Mouse (Mus musculus) small intestine, adult 2 months (tissue): ENCODE measurements around the gene Galt. TPM values are rescaled to one million over a fixed set of nuclear protein-coding genes. Genes with fewer than 3 reads are reported as not detected.

ENCODE experiments used
- H3K27ac ChIP-seq: fragments of 200-500 bp; 2 replicates; pipeline ENCODE4 v1.5.1; 2012; ENCODE audit warnings: low read depth, low read length, control low read depth, inconsistent platforms; ENCODE audit not compliant: insufficient read depth
- H3K27me3 ChIP-seq: fragments of 200-500 bp; 2 replicates; pipeline ENCODE4 v1.6.1; 2012; ENCODE audit warnings: mild to moderate bottlenecking, moderate library complexity, low read length, inconsistent platforms; ENCODE audit not compliant: control insufficient read depth, insufficient read depth
- H3K36me3 ChIP-seq: fragments of 200-500 bp; 2 replicates; pipeline ENCODE4 v1.6.1; 2012; ENCODE audit warnings: mild to moderate bottlenecking, low read length, control low read depth, inconsistent platforms; ENCODE audit not compliant: control insufficient read depth, insufficient read depth
- H3K4me1 ChIP-seq: fragments of 200-500 bp; 2 replicates; pipeline ENCODE4 v1.6.1; 2012; ENCODE audit warnings: low read length, inconsistent platforms, mixed read lengths; ENCODE audit not compliant: control insufficient read depth, insufficient read depth, insufficient read length
- H3K4me3 ChIP-seq: fragments of 200-500 bp; 2 replicates; pipeline ENCODE4 v1.5.1; 2012; ENCODE audit warnings: low read depth, mild to moderate bottlenecking, control low read depth, inconsistent platforms, low read length, moderate library complexity
- CTCF ChIP-seq: fragments of 200-500 bp; IDR thresholded peaks from 2 replicates; pipeline ENCODE4 v1.5.1; 2012; ENCODE audit warnings: low read depth, mild to moderate bottlenecking, control low read depth, inconsistent platforms, low read length, moderate library complexity, mixed read lengths; ENCODE audit not compliant: insufficient replicate concordance, insufficient read length; ENCODE audit errors: extremely low read depth
- POLR2A ChIP-seq: fragments of 200-500 bp; IDR thresholded peaks from 2 replicates; pipeline ENCODE4 v1.6.1; 2012; ENCODE audit warnings: low read depth, mild to moderate bottlenecking, control low read depth, inconsistent platforms, low read length, moderate library complexity
- WGBS: fragments of 180-500 bp; shearing (Covaris S2); methylation state at CpG from one replicate; pipeline ENCODE4 v1.1.7; 2018; 5-methylcytosine and 5-hydroxymethylcytosine counted together
- polyA plus RNA-seq: library from polyadenylated mRNA; depleted of rRNA; stranded (reverse); fragments of >200 nt; gene quantifications from 2 replicates; pipeline ENCODE4 v1.2.3, GENCODE M21; 2012

The Galt gene
- polyA plus RNA-seq, 1 experiment, result 104 TPM

DNA sequence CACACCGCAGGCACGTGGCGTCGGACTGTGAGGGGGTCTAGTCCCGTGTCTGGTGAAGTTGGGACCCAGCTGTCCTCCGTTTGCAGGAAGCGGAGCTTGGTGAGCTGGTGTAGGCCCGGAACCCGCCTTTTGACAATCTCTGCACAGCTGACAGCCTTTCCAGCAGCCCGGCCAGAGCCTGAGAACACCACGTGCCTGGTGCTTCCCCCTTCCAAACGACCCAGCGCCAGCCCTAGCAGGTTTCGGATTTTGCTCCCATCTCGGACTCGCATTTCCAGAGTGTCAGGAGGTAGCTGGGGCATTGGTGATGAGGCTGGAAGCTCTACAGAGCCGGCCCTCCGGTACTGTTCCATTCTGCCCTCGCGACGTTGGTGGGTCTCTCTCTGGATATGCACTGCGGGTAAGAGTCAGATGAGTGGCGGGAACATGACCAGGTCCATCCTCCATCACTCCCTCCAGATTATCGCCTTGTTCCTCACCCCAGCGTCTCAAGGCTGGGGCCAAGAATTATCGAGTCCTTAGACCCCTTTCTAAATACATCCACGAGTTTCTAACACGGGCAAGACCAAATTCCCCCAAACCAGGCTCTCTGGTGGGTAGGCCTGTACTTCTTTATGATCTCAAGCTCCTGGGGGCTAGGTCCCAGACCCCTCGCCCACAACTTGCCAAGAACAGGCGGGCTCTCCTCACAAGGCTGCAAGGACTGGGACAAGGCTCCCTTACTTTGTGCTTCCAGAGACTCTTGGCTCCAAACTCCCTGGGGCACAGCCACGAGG is 42.4 kb upstream of the Galt start:
- TF ChIP-seq CTCF (no peak), POLR2A (no peak)
- 22% methylated on average over 31 of the region's 31 CpGs for WGBS
- peak overlapping the region; percentile 37; the same call in 1 of the 2 replicates for H3K27ac ChIP-seq

DNA sequence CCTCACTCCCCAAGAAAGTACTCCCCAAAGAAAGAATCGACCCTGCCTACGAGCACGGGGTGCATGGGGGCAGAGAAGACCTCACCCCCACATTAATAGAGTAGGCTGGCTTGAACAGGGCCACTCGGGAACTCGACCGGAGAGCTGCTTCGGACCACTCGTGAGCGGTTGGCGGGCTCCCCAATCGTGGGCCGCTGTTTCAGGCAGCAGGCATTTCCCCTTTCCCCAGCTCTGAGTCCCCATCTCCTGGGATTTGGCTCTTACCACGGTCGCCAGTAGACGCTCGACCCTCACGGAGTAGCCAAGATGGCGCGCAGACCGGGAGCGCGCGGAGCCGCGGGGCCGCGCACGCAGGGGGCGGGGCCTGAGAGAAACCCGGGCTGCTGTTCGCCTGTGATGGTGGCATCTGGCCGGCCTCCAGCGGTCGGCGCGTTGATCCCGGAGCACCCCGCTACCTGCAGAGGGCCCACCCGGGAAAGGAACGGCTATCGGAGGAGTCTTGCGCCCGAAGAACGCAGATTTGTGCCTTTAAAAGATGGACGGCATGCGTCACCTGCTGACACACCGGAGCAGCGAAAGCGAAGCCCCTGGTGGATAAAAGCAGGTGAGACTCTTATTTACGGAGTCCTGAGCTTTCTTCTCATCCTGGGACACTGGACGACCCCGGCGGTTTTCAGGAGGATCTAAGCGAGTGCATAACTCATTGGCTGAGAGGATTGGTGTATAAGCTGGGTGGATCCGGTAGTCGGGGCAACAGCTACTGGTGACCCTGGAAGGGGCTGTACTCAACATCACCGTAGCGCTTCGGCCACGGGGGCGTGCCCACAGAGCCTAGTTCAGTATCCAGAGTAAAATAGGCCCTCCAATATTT is 41.6 kb upstream of the Galt start, which contains the start of gene Rpp25l:
Gene Rpp25l (minus strand): TSS at position 338 of the 871 bp plus-strand sequence.
- H3K4me1 ChIP-seq, result peaks cover 12% of the 10 kb centered on the region
- H3K36me3 ChIP-seq, result peaks cover 15% of the 10 kb centered on the region
- peak within 1 kb of the TSS; percentile 37; the same call in 1 of the 2 replicates for H3K27ac ChIP-seq
- no peaks in the 10 kb centered on the region for H3K27me3 ChIP-seq
- under 1% methylated on average over 61 of the region's 61 CpGs for WGBS
- peak within 1 kb of the TSS; percentile 78 for H3K4me3 ChIP-seq
- TF ChIP-seq CTCF, result peak; percentile 36; the same call in 1 of the 2 replicates
- TF ChIP-seq POLR2A, result peak; percentile 66; the same call in 1 of the 2 replicates

More for the DNA sequence above, 42.4 kb upstream of the Galt start:
- Histone ChIP-seq H3K4me3 (peak overlapping the region; percentile 78), H3K4me1 (peaks cover 12% of the 10 kb centered on the region), H3K36me3 (peaks cover 9% of the 10 kb centered on the region), H3K27me3 (no peaks in the 10 kb centered on the region)

DNA sequence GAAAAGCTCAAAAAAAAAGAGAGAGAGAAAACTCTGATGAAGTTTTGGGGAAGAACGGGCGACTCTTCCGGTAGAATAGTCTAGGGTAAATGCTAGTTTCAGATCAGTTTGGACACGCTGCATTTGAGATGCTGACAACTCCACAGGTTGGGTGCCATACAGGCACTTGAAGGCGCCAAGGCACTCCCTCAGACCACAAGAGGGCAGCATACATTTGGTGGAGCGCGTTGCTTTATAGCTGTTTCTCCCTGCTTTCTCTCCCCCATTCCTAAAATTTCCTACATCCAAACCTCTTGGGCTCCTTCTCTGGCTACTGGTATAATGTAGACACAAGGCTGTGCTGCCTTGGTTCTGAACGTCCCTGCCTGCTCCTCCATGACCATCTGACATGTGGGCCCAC is 40.8 kb upstream of the Galt start:
- Histone ChIP-seq H3K27me3 (no peaks in the 10 kb centered on the region), H3K4me1 (peaks cover 12% of the 10 kb centered on the region), H3K36me3 (peaks cover 21% of the 10 kb centered on the region), H3K27ac (no peak overlapping the region), H3K4me3 (no peak overlapping the region)
- 20% methylated on average over 8 of the region's 8 CpGs for WGBS
- TF ChIP-seq POLR2A, result no peak
- peak; percentile 79; the same call in 1 of the 2 replicates for TF ChIP-seq CTCF

DNA sequence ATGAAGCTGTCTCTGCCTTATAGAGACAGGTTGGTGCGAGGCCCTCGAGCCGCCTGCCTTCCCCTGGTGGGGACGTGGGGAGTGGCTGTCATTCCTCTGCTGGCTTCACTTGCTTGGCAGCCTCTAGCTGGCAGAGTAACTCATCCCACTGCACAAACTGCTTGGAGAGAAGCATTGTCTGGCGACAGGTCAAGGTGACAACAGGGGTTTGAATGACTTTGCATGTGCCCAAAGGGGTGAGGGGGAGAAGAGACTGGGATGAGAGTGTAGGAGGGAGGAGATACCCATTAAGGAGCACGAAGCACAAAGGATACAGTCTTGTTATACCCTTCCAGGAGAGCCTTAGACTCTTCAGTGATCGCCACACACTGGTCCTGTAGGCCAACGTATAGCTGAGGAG is 39.9 kb upstream of the Galt start:
- 80% methylated on average over 8 of the region's 8 CpGs for WGBS

DNA sequence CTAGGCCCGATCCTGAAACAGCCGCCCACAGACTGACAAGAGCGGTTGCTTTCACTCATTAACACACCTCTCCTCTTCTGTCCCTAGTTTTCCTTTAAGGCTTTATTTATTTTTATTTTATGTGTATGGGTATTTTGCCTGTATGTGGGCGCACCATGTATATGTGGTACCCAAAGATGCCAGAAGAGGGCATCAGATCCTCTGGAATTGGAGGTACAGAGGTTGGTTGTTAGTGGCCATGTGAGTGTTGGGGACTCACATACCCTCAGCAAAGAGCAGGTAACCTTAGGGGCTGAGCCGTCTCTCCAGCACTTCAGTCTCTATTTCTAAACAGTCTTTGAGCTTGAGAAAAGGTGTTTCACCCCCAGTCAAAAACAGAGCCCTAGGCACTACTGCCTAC is 39.4 kb upstream of the Galt start:
- Histone ChIP-seq H3K27me3 (no peaks in the 10 kb centered on the region), H3K36me3 (peaks cover 25% of the 10 kb centered on the region)
- WGBS, result 80% methylated on average over 5 of the region's 5 CpGs

More for the DNA sequence above, 39.9 kb upstream of the Galt start:
- no peak for TF ChIP-seq CTCF
- no peak for TF ChIP-seq POLR2A
- Histone ChIP-seq H3K4me1 (peaks cover 12% of the 10 kb centered on the region), H3K4me3 (no peak overlapping the region), H3K36me3 (peaks cover 25% of the 10 kb centered on the region), H3K27ac (no peak overlapping the region), H3K27me3 (no peaks in the 10 kb centered on the region)

DNA sequence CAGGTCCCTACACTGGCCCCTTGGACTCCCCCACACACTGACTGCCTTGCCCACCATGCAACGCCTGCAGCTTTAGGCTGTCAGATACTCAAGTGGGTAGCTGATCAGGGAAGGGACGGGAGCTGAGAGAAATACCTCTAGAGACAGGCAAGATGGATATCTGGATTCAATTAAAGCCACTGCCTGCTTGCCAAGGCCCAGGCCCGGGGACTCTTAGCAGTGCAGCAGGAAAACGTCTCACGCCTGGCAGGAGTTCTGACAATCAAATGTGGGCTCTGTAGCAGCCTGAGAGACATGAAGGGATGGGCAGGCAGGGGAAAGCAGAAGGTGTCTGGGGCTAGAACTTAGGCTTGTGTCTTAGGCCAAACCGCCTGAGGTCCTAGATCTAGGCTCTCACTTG is 38.2 kb upstream of the Galt start:
- H3K4me3 ChIP-seq, result no peak overlapping the region
- WGBS, result 86% methylated on average over 6 of the region's 6 CpGs
- peaks cover 25% of the 10 kb centered on the region for H3K36me3 ChIP-seq
- H3K4me1 ChIP-seq, result peaks cover 12% of the 10 kb centered on the region
- H3K27me3 ChIP-seq, result no peaks in the 10 kb centered on the region
- H3K27ac ChIP-seq, result no peak overlapping the region
- TF ChIP-seq POLR2A (no peak), CTCF (no peak)

More for the DNA sequence above, 39.4 kb upstream of the Galt start:
- no peak overlapping the region for H3K27ac ChIP-seq
- TF ChIP-seq CTCF, result peak; percentile 25; the same call in 1 of the 2 replicates
- TF ChIP-seq POLR2A, result no peak
- H3K4me3 ChIP-seq, result no peak overlapping the region
- H3K4me1 ChIP-seq, result peaks cover 12% of the 10 kb centered on the region
